Mouse (Mus musculus) right cerebral cortex, postnatal 10 days (tissue): ENCODE measurements at regions not wholly inside any gene's neighbourhood (a gene's known extent, or its start where the extent isn't known, plus 50 kb on each side); places are given as distances from the start of the nearest gene placed in this dataset.
A peak's percentile ranks its signal among the peaks of the same experiment; 100 is the strongest.

Source experiments
- DNase-seq, 2 experiments: peaks; one replicate each; pipeline ENCODE4 v3.0.0; 2021; ENCODE audit warnings: low spot score in 2 of 2

DNA sequence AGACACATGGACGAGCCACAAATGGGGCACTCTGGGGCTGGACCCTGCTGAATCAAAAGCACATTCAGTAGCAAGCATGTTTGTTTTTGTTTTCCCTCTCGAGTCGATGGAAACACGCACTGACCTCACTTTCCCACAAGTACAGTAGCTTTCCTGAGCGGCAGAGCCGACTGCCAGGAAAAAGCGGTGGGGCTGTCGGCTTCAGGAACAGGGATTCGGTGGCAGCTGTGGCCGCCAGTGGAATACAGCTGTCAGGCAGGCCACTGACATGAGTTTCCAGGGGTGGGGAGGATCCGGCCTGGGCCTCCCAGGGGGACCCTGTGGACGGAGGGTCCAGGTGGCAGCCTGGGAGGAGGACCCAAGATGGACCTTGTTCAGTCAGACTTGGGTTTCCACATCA lies 157.0 kb downstream of the Fgf18 start:
- DNase-seq: no peak

DNA sequence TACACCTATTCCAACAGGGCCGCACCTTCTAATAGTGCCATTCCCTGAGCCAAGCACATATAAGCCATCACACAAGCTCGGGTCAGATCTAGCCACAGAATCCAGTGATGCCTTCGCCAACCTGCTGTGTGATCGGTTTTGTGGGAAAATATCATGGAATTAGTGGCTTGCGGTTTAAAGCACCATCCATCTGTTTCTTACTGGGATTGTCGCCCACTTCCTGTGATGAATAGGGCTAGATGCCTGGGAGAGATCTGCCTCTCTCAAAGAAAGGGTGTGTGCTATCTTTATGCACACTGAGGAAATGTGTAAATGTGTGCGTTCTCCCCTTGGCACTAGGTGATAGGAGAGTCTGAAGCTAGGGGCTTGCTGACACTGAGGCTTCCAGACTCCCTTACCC lies 154.5 kb upstream of the Smim23 start:
- no peak for DNase-seq

DNA sequence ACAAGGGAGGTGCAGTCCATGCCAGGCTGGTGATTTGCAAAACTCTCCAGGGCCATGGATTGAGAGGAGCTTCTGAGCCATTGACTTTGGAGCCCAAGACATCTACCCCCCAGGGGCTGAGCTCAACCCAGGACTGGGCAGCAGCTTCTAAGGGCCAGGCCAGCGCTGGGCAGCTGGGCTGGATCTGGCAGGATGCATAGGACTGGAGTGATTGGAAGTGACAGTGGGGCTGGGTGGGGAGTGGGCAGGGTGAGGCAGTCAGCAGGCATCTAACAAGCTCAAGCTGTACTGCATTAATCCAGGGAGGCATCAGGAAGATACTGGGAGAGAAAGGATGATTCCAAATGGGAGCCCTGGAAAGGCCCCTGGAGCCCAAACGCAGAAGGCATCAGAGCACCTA lies 152.2 kb upstream of the Smim23 start:
- DNase-seq: no peak

DNA sequence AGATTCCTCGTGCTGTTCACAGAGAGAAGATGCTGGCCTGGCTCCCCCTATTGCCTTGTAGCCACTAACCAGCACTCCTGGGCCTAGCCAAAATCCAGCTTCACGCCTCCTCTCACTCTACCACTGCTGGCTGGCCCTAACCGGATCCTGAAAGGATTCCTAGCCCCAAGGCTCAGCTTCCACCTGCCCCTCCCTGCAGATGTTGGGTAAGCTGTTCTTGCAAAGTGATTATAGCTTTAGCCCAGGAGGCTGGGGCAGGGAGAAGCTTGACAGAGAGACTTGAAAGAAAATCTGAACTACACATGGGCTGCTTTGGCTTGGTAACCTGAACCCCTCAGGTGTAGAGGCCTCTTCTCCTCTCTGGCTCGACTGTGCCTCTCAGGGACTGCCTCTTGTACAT lies 149.0 kb upstream of the Smim23 start:
- DNase-seq: no peak

DNA sequence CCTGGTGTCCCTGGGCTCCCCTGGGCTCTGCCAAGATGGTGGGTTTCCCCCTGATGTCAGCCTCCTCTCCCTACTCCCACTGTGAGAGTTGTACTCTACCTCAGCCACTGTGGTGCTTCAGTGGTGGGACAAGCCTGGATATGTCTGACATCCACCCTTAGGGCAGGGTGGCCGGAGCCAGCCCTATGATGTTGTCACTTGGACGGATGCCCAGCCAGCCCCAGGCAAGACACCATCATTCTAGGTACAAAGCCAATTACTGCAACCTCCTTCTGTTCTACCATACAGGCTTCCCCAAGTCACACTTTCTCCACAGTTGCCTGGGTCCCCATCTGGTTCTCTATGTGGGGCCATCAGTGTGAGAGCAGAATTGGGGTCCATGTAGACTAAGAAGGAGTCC lies 141.0 kb upstream of the Smim23 start:
- DNase-seq: no peak

DNA sequence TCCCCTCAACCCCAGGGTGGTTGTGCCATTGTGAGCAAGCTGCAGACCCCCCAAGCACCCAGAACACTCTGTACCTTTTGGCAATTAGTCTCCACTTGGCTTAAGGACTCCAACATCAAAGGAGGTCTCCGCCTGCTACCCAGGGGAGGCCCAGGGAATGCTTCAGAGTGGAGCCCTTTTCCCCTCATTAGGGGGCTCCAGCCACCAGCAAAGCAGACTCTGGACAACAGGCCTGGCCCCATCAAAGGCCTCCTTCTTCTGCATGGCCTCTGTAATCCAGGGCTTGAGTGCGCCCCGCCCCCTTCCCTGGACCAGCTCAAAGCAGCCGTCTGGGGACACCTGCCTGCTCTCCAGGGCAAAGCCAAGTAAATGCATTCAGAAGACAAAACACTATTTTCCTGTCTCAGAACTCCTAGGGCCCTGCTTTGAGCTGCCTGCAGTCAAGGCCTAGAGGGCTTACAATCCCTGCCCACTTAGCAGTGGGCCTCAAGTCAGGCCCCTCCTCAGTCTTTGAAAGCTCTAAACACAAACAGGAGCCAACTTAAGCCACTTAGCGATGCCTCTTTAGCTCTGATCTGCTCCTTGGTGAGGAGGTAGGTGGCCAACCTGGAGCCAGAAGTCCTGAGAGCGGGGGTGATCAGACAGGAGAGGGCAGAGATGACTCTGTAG lies 139.4 kb upstream of the Smim23 start:
- peak; percentile 62 to 63 for DNase-seq

DNA sequence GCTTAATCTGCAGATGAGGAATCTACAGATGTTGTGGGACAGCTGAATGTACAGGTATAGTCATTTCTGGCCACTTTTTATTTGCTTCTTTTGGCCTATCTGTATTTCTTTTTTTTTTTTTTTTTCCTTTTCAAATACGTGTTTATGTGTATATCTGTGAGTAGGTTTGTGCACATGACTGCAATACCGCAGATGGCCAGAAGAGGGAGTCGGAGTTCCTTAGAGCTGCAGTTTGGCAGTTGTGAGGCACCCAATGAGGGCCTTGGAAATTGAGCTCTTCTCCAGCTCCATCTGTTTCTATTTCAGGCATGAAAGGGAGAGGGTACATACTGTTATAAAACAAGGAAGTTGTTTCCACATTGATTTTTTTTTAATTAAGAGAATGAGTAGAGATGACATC lies 137.2 kb upstream of the Smim23 start:
- no peak for DNase-seq

DNA sequence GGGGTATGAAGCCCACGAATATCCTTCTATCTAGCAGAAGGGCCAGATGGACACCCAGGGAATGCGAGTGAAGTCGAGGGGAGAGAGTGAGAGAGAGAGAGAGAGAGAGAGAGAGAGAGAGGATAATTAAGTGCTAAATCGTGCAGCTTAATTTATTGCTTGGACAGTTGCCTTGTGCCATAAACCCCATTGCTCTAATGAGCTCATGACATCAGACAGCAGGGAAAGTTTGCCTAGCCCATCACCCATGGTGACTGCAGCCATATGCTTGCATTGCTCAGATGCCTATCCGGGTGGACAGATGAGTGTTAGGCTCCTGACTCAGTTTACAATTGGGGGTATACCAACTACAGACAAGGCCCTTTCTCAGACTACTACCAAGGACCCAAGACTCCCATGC lies 134.6 kb upstream of the Smim23 start:
- no peak for DNase-seq

DNA sequence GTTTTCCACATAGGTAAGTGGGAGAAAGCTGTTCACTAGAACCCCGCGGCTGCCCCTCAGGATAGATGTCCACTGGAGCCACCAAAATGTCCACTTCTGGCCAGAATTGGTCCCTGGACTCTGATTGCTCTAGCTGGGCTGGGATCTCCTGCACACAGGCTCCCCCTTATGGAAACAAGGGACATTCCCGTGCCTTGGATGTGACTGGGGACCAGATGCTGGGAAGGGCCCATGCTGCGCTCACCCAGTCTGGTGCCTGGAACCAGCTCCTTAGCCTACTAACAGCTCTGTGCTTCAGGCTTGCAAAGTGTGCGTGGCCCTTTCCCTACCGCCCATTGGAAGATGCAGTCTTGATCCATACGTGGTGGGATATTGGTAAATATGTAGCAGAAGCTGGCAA lies 132.6 kb upstream of the Smim23 start:
- peak; percentile 64 to 71 for DNase-seq

DNA sequence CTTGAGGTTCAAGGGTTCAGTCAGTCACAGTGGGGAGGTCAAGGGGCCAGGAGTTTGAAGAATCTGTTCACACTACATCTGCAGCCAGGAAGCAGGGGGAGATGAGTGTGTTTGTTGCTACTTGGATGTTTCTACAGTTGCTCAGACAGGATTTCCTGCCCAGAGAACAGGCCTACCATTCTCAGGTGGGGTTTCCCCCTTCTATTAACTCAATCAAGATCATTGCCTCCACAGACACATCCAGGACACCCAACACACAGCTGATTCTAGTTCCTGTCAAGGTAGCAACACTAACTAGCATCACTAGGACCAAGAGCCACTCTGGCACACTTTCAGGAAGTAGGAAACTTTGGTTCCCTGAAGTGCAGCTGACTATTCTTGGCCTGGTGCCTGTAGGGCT lies 127.9 kb upstream of the Smim23 start:
- no peak for DNase-seq

DNA sequence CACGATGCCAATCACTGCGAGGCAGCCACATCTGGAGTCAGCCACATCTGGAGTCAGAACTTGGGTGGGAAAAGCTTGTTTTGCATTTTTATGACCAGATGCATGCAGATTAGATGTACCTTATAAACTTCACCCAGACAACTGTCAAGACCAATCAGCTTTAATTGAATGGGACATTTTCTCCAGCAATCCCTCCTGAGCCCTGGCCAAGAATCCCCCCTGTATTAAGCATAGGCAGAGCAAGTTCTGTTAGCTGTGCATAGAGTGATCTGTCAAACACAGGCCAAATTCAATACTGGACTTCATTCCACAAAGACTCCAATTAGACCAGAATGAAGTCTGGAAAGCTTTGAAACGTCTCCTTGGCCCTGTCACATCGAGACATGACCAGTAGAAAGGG lies 123.7 kb upstream of the Smim23 start:
- no peak for DNase-seq

DNA sequence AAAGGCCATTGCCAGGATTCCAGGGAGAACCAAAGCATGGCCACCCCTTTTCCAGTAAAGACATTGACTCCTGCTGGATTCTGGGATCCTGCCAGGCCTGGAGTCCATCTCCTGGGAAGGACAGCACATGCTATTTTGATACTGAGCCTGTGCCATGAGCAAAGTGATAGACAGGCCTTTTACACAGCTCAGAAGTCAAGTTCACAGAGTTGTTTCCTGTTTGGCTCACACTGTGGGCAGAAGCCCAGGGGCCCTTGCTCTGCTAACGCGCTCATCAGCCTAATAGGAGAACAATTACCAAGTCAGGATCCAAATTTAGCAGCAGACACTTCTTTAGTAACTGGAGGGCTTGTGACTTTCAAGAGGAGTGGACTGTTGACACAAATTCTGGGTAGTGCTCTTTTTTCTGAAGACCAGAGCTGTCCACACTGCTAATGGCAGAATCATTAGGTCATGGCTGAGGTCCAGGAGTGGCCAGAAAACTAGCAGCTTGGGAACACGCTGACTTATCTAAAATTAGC lies 122.1 kb upstream of the Smim23 start:
- no peak for DNase-seq

DNA sequence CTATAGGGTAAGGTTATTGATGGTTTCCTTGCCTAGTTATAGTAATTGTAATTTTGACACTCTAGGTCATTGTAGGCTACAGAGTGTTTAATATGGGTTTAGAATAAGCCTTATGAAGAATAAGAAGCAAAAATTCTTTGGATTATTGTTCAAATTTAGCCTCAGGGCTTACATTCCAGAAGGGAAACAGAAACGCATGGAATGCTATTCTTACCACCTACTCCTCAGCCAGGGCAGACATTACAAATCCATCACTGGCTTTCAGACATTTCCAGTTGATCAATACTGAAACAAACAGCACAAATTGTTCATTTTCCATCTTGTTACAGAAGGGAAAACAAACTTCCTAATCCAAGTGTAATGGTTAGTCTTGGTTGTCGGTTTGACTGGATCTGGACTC lies 120.7 kb upstream of the Smim23 start:
- no peak for DNase-seq

DNA sequence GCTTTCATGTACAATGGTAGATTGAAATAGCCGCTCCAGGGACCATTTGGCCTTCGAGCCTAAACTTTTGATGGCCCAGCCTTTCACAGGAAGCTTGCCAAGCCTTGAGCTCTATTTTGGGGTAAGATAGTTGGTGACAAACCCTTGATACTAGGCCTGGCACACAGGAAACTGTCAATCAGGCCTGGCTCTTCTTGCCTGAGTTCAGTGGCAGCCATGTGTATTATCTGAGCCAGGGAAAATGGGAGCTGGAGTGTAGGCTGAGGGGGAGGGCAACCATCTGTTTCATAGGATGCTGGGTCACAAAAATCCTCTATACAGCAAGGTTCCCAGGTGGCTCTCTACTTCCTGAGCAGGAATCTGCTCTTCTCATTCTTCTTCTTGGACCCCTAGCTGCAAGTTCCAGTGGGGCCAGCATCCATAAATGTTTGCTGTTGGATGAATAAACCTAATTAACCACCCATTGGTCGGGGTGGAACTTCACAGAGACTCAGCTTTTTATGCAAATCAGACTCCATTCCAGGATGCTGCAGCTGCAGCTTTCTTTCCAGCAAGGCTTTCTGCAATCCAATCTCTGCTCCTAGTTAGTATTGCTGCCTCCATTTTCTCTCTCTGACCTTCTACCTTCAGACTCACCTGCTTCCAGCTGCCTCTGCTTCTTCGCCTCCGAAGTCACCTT lies 117.1 kb upstream of the Smim23 start:
- peak; percentile 41 to 55 for DNase-seq

DNA sequence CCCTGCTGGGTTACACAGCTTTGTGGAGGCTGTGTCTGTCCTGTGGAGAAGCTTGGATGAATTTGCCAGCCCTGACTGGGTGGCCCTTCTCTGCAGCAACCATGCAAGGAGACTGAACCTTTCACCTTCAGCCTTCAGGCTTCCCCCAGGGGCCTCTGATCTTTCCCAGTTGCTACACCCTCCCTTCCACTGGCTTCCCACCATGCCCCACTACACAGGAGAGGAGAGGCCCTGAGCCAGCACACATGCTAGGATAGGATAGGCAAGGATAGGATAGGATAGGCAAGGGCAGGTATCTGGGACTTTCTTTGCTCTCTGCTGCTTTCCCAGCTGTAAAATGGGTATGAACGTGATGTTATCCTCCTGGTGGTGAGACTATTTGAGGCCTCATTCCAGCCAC lies 114.7 kb upstream of the Smim23 start:
- DNase-seq: no peak

DNA sequence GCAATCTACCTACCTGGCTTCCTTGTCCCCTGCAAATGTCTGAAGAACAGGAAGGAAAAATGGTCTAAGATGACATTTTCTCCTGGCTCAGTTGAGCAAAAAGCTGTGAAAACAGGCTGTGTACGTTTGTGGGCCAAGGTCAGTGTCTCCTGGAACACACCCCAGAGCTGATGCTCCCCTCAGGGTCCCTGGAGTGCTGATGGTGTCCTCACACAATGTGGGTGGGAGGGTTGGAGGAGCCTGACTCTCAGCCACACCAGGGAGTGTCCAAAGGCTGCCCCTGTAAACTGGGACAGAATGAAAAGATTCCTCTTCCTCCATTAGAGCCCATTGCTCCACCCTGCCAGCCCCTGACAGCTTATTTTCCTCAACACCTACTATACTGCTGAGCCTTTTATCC lies 112.8 kb upstream of the Smim23 start:
- DNase-seq: no peak

DNA sequence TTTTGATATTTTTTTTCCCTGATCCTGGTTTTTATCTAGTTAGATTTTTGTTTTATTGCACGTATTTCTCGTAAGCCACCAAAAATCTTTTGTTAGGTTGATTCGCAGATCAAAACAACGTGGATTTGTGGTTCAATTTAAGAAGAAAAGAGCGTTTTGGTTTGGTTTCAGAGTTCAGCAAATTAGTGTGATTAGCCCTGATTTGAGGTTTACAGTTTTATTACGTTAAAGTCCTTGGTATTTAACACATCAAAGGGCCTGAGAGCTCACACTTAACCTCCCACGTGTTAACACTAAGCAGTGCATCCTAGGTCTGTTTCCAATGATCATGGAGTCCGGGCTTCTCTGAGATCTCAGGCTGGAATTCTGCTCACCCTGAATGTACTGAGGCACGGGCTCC lies 107.5 kb upstream of the Smim23 start:
- no peak for DNase-seq

DNA sequence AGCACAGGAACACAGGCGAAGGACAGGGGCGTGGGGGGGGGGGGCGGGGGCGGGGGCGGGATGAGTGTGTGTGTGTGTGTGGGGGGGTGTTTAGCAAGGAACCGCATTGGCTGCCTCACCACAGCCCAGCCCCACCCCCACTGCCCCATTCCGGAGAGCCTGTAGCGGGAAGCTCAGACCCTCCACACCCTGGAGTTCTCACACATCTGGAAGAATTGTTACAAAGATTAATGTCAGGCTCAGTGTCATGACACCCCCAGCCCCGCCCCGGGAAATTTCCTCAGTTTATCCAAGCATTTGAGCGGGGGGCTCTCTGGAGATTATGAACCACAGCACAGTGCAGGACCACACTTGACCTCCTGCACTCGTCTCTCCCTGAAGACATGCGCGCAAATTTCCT lies 106.6 kb upstream of the Smim23 start:
- no peak for DNase-seq

DNA sequence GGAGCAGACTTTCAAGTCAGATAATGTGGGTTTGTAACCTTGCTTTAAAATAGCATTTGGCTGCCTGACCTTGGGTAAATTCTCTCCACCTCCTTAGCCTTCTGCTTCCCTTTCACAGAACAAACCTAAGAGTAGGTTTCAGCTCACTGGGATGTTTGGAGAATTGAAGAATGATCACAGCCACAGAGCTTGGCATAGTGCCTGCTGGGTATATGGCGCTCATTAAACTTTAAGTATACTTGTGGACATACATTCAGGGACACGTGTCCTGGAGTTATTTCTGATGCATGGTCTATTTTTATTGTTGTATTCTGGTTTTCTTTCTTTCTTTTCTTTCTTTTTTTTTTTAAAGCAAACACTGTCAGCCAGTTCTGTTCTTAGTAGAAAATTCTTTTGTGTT lies 104.4 kb upstream of the Smim23 start:
- DNase-seq: no peak

DNA sequence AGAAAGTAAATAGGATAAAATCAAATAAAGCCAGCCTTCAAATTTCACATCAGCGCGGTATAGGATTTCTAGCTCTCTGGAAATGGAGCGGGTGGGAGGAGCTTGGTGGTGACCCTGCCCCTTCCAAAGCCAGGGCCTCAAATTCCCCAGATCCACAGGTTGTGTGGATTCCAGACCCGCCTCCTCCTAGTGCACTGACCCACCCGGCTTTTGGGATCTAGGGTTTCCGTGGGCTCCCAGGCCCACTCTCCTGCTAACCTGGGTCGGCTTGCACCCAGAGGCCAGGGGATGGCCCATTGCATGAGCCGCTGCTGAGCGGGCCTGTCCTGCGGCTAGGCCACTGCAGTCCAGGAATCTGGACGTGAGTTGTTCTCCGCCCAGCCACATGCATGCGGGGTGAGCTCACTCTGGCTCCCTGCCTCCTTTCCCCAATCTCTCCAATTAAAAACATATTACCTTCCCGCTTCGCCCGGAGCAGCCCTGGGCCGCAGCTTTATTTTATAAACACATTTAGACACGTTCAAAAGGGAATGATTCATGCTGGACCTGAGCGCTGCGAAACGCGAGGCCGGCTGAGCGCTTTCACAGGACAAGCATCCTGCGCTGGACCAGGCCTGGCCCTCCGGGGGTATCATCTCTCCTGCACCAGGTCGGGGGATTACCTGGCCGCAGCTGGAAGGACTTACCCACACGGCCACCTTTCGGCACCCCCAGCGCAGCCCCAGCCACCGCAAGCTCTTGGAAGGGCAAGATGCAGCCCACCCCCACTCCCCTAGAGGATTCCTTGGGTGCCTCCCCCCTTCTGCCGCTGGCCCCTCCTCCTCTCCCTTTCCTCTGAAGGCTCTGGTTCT lies 101.2 kb upstream of the Smim23 start:
- DNase-seq: no peak

DNA sequence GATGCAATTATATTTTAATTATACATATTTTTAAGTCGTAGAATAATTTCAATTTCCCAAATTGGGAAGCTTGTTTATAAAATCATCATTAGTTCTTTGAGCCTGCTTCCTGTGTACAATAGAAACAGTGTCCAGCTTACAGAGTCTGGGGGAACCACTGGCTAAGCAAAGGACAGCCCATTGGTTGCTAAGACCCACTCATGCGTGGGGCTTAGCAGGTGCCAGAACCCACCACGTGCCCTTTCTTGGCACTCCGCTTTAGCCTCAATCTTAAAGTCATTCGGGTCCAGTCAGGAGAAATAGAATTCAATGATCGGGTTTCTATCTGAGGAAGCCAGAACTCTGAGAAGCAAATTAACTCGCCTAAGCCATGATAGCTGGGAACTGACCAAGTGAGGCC lies 100.5 kb upstream of the Smim23 start:
- no peak for DNase-seq

DNA sequence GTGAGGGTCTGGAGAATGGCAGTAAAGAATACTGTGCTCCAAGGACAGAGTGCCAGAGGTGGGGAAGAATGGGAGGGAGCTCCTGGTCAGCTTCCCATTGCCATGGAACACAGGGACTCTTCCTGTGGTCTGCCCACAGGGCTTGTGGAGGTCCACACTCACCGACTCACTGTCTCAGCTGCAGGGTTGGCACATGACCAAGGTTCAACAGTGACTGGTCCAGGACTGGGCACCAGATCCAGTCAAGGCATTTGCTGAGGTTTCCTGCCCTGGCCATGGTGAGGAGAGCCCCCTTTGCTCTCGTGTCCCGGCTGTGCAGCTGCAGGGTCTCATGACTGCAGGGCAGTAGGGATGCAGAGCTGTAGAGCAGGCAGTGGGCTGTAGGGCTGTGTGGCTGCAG lies 88.7 kb upstream of the Smim23 start:
- DNase-seq: no peak

DNA sequence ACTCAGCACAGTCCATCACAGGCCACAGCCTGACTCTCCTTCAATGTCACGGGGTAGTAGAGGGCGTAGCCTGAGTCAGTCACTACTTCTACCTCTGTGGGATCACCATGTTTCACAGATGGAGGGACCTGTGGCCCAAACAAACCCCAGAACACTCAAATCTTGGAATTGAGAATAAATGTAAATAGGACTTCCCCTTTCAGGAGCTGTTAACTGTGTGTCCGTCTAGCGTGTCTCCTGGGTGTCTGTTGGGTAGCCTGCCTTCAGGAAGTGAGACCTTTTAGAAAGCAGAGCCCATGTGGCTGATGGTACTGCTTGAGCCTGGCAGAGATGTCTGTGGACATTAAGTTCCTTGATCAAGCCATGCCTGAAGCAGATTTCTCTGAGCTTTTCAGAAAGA lies 87.4 kb upstream of the Smim23 start:
- DNase-seq: no peak
